Mouse (Mus musculus) heart, embryonic 14.5 days (tissue): Measurements from ENCODE around the gene Sptb. TPM values are rescaled to one million over a fixed set of nuclear protein-coding genes. Genes with fewer than 3 reads are reported as not detected.

Source experiments
- ATAC-seq: fragments of 200-750 bp; cut with Nextera tagmentation; 2 replicates; pipeline ENCODE4 v1.8.0; 2017; ENCODE audit warnings: low read depth, moderate TSS enrichment; ENCODE audit not compliant: insufficient number of reproducible peaks, insufficient read depth, low FRiP score
- H3K27ac ChIP-seq, 2 experiments: fragments of 200-500 bp in 1 of 2; fragments of 300-500 bp in 1 of 2; sonication (generic) in 1 of 2; replicated peaks in 1 of 2; 2 replicates each; pipeline ENCODE4 v1.5.1; 2012 to 2014; ENCODE audit warnings: low read depth in 2 of 2, low read length in 2 of 2, control low read depth in 1 of 2, mild to moderate bottlenecking in 1 of 2, mixed read lengths in 1 of 2; ENCODE audit not compliant: control insufficient read depth in 1 of 2, insufficient read depth in 1 of 2
- H3K27me3 ChIP-seq: fragments of 300-500 bp; sonication (generic); 2 replicates; pipeline ENCODE4 v1.6.1; 2014; ENCODE audit warnings: mild to moderate bottlenecking, low read length, control low read depth; ENCODE audit not compliant: control insufficient read depth, insufficient read depth
- H3K36me3 ChIP-seq: fragments of 300-500 bp; sonication (generic); 2 replicates; pipeline ENCODE4 v1.6.1; 2014; ENCODE audit warnings: mild to moderate bottlenecking, control low read depth, low read length, mixed read lengths; ENCODE audit not compliant: control insufficient read depth, insufficient read depth
- H3K4me1 ChIP-seq, 2 experiments: fragments of 200-500 bp in 1 of 2; fragments of 300-500 bp in 1 of 2; sonication (generic) in 1 of 2; 2 replicates each; pipeline ENCODE4 v1.6.1; 2012 to 2014; ENCODE audit warnings: low read length in 2 of 2, control low read depth in 1 of 2, mixed read lengths in 1 of 2; ENCODE audit not compliant: control insufficient read depth in 2 of 2, insufficient read depth in 2 of 2
- H3K4me2 ChIP-seq: fragments of 300-500 bp; sonication (generic); 2 replicates; pipeline ENCODE4 v1.6.1; 2014; ENCODE audit warnings: mild to moderate bottlenecking, low read length
- H3K4me3 ChIP-seq, 2 experiments: fragments of 200-500 bp in 1 of 2; fragments of 300-500 bp in 1 of 2; sonication (generic) in 1 of 2; 2 replicates each; pipeline ENCODE4 v1.5.1; 2012 to 2014; ENCODE audit warnings: low read length in 2 of 2, mild to moderate bottlenecking in 2 of 2, control low read depth in 1 of 2, low read depth in 1 of 2, moderate library complexity in 1 of 2; ENCODE audit not compliant: control insufficient read depth in 1 of 2, insufficient read depth in 1 of 2
- H3K9ac ChIP-seq: fragments of 300-500 bp; sonication (generic); 2 replicates; pipeline ENCODE4 v1.6.1; 2014; ENCODE audit warnings: mild to moderate bottlenecking, low read length
- H3K9me3 ChIP-seq: fragments of 300-500 bp; sonication (generic); 2 replicates; pipeline ENCODE4 v1.6.1; 2016; ENCODE audit warnings: low read length, control low read depth; ENCODE audit not compliant: control insufficient read depth
- WGBS: fragments of 180-500 bp; shearing (Covaris S2); extraction: QIAGEN DNeasy Blood & Tissue Kit; methylation state at CpG from one replicate; pipeline ENCODE4 v1.1.7; 2014; 5-methylcytosine and 5-hydroxymethylcytosine counted together
- polyA plus RNA-seq: library from polyadenylated mRNA; unstranded; fragments of >200 nt; fragmentation: Nextera tagmentation; extraction: Ambion mirVana; gene quantifications from 2 replicates; pipeline ENCODE4 v1.2.1, GENCODE M21; 2014

Gene Sptb
- polyA plus RNA-seq, 1 experiment from 2014 or later = 7.4 TPM

- Histone ChIP-seq H3K36me3 (no peaks in the 10 kb centered on the region), H3K9me3 (no peaks in the 10 kb centered on the region), H3K9ac (peak overlapping the region; percentile 93), H3K4me1 (peaks cover 32 to 46% of the 10 kb centered on the region in 2 experiments), H3K27ac (peak overlapping the region; percentile 78 to 91), H3K4me3 (peak overlapping the region; percentile 78 to 83), H3K4me2 (peak overlapping the region; percentile 91), H3K27me3 (peaks cover 13% of the 10 kb centered on the region; the same call in 1 of the 2 replicates)
- WGBS = 4% methylated on average over 9 of the region's 9 CpGs
- no peak for ATAC-seq
Observed at GRCm38 (mm10) chr12:76534641-76535283, 175.6 kb downstream of the Sptb start.

GRCm38 (mm10) chr12:76534233-76534632 is 176.1 kb downstream of the Sptb start:
- Histone ChIP-seq H3K4me3 (peak overlapping the region; percentile 78 to 83), H3K9ac (peak overlapping the region; percentile 93), H3K27ac (peak overlapping the region; percentile 78 to 91), H3K27me3 (peaks cover 16% of the 10 kb centered on the region; the same call in 1 of the 2 replicates), H3K9me3 (no peaks in the 10 kb centered on the region), H3K36me3 (no peaks in the 10 kb centered on the region), H3K4me1 (peaks cover 32 to 46% of the 10 kb centered on the region in 2 experiments), H3K4me2 (peak overlapping the region; percentile 91)
- WGBS = under 1% methylated on average over 11 of the region's 11 CpGs
- no peak for ATAC-seq

GRCm38 (mm10) chr12:76533377-76534222 is 176.7 kb downstream of the Sptb start:
- Histone ChIP-seq H3K4me2 (peak overlapping the region; percentile 91), H3K9ac (peak overlapping the region; percentile 93), H3K27me3 (peaks cover 16% of the 10 kb centered on the region; the same call in 1 of the 2 replicates), H3K9me3 (no peaks in the 10 kb centered on the region), H3K36me3 (no peaks in the 10 kb centered on the region), H3K4me3 (peak overlapping the region; percentile 78 to 83), H3K27ac (peak overlapping the region; percentile 78 to 91), H3K4me1 (peaks cover 32 to 46% of the 10 kb centered on the region in 2 experiments)
- peak; percentile 83 for ATAC-seq
- under 1% methylated on average over 73 of the region's 74 CpGs for WGBS

DNA sequence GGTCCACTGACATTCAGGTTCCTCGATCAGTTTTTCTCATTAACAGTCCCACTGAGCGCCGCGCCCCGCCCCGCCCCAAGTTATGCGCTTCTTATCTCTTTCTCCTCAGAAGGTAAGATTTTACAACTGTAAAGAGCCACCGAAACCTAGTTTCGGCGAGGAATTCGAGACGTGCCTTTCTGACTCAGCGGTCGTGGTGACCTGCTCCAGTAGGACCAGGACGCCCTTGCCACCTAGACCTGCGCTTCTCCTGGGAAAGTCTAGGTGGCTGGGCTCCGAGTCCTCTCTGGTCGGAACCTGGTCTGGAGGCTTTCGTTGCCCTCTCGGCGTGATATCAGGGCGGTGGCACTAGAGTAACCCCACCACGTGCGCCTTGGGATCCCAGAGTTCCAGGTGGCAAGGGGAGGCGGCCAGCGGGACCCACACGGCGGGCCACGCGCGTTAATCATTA is 177.4 kb downstream of the Sptb start:
- under 1% methylated on average over 31 of the region's 31 CpGs for WGBS
- Histone ChIP-seq H3K4me1 (peaks cover 29 to 46% of the 10 kb centered on the region in 2 experiments), H3K4me3 (peak overlapping the region; percentile 78 to 83), H3K36me3 (no peaks in the 10 kb centered on the region), H3K9me3 (no peaks in the 10 kb centered on the region), H3K4me2 (peak overlapping the region; percentile 91), H3K9ac (peak overlapping the region; percentile 93), H3K27ac (peak overlapping the region; percentile 37 to 91), H3K27me3 (peaks cover 16% of the 10 kb centered on the region; the same call in 1 of the 2 replicates)
- ATAC-seq = peak; percentile 36

DNA sequence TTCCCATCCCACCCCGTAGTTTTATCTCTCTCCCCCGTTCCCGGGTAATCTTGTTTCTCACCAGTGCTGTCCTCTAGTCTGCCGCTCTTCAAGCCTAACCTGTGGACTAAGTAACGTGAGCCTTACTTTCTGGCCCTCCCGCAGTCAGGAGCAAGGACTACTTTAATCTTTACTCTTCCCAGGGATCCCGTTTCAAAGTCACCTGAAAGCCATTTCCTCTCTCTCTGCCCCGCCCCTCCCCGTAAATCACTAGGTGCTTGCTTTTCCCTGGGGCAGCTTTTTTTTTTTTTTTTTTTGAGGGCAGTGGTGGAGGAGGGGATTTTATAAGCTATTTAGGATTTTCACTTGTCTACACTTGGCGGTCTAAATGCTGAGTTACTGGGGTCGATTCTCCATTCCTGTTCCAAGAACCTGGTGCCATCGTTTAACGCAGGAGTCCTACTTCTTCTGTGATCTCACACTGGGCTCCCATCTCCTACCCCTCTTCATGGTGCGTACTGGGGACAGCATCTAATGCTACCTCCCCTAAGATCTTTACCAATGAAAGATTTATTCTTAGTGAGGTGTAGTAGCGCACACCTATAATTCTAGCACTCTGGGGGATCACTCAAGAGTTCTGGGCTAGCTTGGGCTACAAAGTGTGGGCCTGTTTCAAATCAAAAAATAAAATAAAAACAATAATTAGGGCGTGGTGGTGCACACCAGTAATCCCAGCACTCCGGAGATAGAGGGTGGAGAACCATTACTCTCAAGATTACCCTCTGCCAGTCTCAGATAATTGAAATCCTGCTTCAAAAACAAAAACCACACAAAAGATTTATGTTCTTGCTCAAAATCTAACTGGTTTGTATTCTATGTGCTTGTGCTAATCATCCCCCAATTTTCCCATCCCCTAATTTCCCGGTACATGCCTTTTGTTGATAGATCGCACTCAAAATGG is 178.1 kb downstream of the Sptb start:
- Histone ChIP-seq H3K36me3 (no peaks in the 10 kb centered on the region), H3K4me2 (peak overlapping the region; percentile 91), H3K4me3 (peak overlapping the region; percentile 78 to 83), H3K27ac (no peak overlapping the region), H3K4me1 (peaks cover 26 to 42% of the 10 kb centered on the region in 2 experiments), H3K9ac (peak overlapping the region; percentile 93), H3K27me3 (peaks cover 16% of the 10 kb centered on the region; the same call in 1 of the 2 replicates), H3K9me3 (no peaks in the 10 kb centered on the region)
- ATAC-seq = no peak
- 6% methylated on average over 19 of the region's 19 CpGs for WGBS

GRCm38 (mm10) chr12:76530580-76531139 is 179.7 kb downstream of the Sptb start, which contains the start of gene Plekhg3:
Gene Plekhg3, plus strand, starts transcription at chr12:76530891.
- Histone ChIP-seq H3K27ac (no peak within 1 kb of the TSS), H3K27me3 (peaks cover 16% of the 10 kb centered on the region; the same call in 1 of the 2 replicates), H3K9ac (no peak within 1 kb of the TSS), H3K36me3 (no peaks in the 10 kb centered on the region), H3K4me2 (no peak within 1 kb of the TSS), H3K9me3 (no peaks in the 10 kb centered on the region), H3K4me1 (peaks cover 13 to 26% of the 10 kb centered on the region in 2 experiments), H3K4me3 (no peak within 1 kb of the TSS)
- WGBS = 56% methylated on average over 6 of the region's 6 CpGs
- ATAC-seq = no peak
